Mouse (Mus musculus): Measurements from ENCODE around the gene Tmem14c. TPM values are rescaled to one million over a fixed set of nuclear protein-coding genes. Genes with fewer than 3 reads are reported as not detected.
"Not testable (repeated sequence)": the region's sequence is repeated elsewhere in the genome, so short reads cannot be mapped to it uniquely, and the experiment has no call there.

The Tmem14c gene
- polyA plus RNA-seq, 1 experiment from 2014 or later = 200 TPM

GRCm38 (mm10) chr13:40979321-40979720 lies 36.8 kb upstream of the Tmem14c start:
- H3K9me3 ChIP-seq (ENCODE audit: control insufficient read depth, low read length) = no peaks in the 10 kb centered on the region
- H3K4me1 ChIP-seq (ENCODE audit: control insufficient read depth, insufficient read depth, low read length) = no peaks in the 10 kb centered on the region
- no peak overlapping the region for H3K4me3 ChIP-seq (ENCODE audit: low read depth, low read length)
- no peak overlapping the region for H3K4me2 ChIP-seq
- no peak overlapping the region for H3K27ac ChIP-seq (ENCODE audit: low read depth, low read length)
- H3K27me3 ChIP-seq (ENCODE audit: control insufficient read depth, insufficient read depth, low read length) = no peaks in the 10 kb centered on the region
- H3K36me3 ChIP-seq (ENCODE audit: control insufficient read depth, insufficient read depth, low read length) = no peaks in the 10 kb centered on the region
- 70% methylated on average over 2 of the region's 2 CpGs for WGBS
- no peak overlapping the region for H3K9ac ChIP-seq (ENCODE audit: low read length)
- DNase-seq (ENCODE audit: low spot score, missing footprints) = no peak
- no peak for ATAC-seq (ENCODE audit: low FRiP score)

GRCm38 (mm10) chr13:40982759-40983158 lies 33.3 kb upstream of the Tmem14c start:
- H3K9ac ChIP-seq (ENCODE audit: low read length) = no peak overlapping the region
- no peak for ATAC-seq (ENCODE audit: low FRiP score)
- H3K36me3 ChIP-seq (ENCODE audit: control insufficient read depth, insufficient read depth, low read length) = no peaks in the 10 kb centered on the region
- no peaks in the 10 kb centered on the region for H3K4me1 ChIP-seq (ENCODE audit: control insufficient read depth, insufficient read depth, low read length)
- no peaks in the 10 kb centered on the region for H3K27me3 ChIP-seq (ENCODE audit: control insufficient read depth, insufficient read depth, low read length)
- no peak for DNase-seq (ENCODE audit: low spot score, missing footprints)
- H3K9me3 ChIP-seq (ENCODE audit: control insufficient read depth, low read length) = no peaks in the 10 kb centered on the region
- no peak overlapping the region for H3K27ac ChIP-seq (ENCODE audit: low read depth, low read length)
- no peak overlapping the region for H3K4me2 ChIP-seq
- H3K4me3 ChIP-seq (ENCODE audit: low read depth, low read length) = no peak overlapping the region
- WGBS = 80% methylated on average over 1 of the region's 1 CpGs

- ATAC-seq (ENCODE audit: low FRiP score) = no peak
- no peak overlapping the region for H3K27ac ChIP-seq (ENCODE audit: low read depth, low read length)
- 92% methylated on average over 5 of the region's 5 CpGs for WGBS
These were observed 30.0 kb upstream of the Tmem14c start for GRCm38 (mm10) chr13:40986081-40986480.

GRCm38 (mm10) chr13:40987608-40988303 lies 28.3 kb upstream of the Tmem14c start:
- not testable (repeated sequence) for H3K4me3 ChIP-seq (ENCODE audit: low read depth, low read length); H3K4me1 ChIP-seq (ENCODE audit: control insufficient read depth, insufficient read depth, low read length); H3K4me2 ChIP-seq; H3K27ac ChIP-seq (ENCODE audit: low read depth, low read length); DNase-seq (ENCODE audit: low spot score, missing footprints); H3K36me3 ChIP-seq (ENCODE audit: control insufficient read depth, insufficient read depth, low read length); ATAC-seq (ENCODE audit: low FRiP score); H3K27me3 ChIP-seq (ENCODE audit: control insufficient read depth, insufficient read depth, low read length); H3K9ac ChIP-seq (ENCODE audit: low read length); H3K9me3 ChIP-seq (ENCODE audit: control insufficient read depth, low read length)
- WGBS = 65% methylated on average over 4 of the region's 4 CpGs

More at GRCm38 (mm10) chr13:40986081-40986480, 30.0 kb upstream of the Tmem14c start:
- no peak for DNase-seq (ENCODE audit: low spot score, missing footprints)
- Histone ChIP-seq H3K36me3 (ENCODE audit: control insufficient read depth, insufficient read depth, low read length) (no peaks in the 10 kb centered on the region), H3K9me3 (ENCODE audit: control insufficient read depth, low read length) (no peaks in the 10 kb centered on the region), H3K27me3 (ENCODE audit: control insufficient read depth, insufficient read depth, low read length) (no peaks in the 10 kb centered on the region), H3K4me3 (ENCODE audit: low read depth, low read length) (no peak overlapping the region), H3K9ac (ENCODE audit: low read length) (no peak overlapping the region), H3K4me2 (no peak overlapping the region), H3K4me1 (ENCODE audit: control insufficient read depth, insufficient read depth, low read length) (no peaks in the 10 kb centered on the region)

- Histone ChIP-seq H3K36me3 (ENCODE audit: control insufficient read depth, insufficient read depth, low read length) (no peaks in the 10 kb centered on the region), H3K27me3 (ENCODE audit: control insufficient read depth, insufficient read depth, low read length) (no peaks in the 10 kb centered on the region), H3K9me3 (ENCODE audit: control insufficient read depth, low read length) (no peaks in the 10 kb centered on the region), H3K4me3 (ENCODE audit: low read depth, low read length) (no peak overlapping the region), H3K9ac (ENCODE audit: low read length) (no peak overlapping the region), H3K27ac (ENCODE audit: low read depth, low read length) (no peak overlapping the region), H3K4me1 (ENCODE audit: control insufficient read depth, insufficient read depth, low read length) (no peaks in the 10 kb centered on the region), H3K4me2 (no peak overlapping the region)
- 76% methylated on average over 2 of the region's 2 CpGs for WGBS
- ATAC-seq (ENCODE audit: low FRiP score) = no peak
- no peak for DNase-seq (ENCODE audit: low spot score, missing footprints)
These were observed 27.7 kb upstream of the Tmem14c start for GRCm38 (mm10) chr13:40988418-40988817.

GRCm38 (mm10) chr13:40994487-40995263 lies 21.4 kb upstream of the Tmem14c start:
- no peak overlapping the region; the same call in 1 of the 2 replicates for H3K27ac ChIP-seq (ENCODE audit: low read depth, low read length)

GRCm38 (mm10) chr13:40998537-40998936 lies 17.6 kb upstream of the Tmem14c start:
- H3K27ac ChIP-seq (ENCODE audit: low read depth, low read length); DNase-seq (ENCODE audit: low spot score, missing footprints); H3K9ac ChIP-seq (ENCODE audit: low read length); H3K4me2 ChIP-seq; H3K4me3 ChIP-seq (ENCODE audit: low read depth, low read length); H3K27me3 ChIP-seq (ENCODE audit: control insufficient read depth, insufficient read depth, low read length); H3K9me3 ChIP-seq (ENCODE audit: control insufficient read depth, low read length); H3K36me3 ChIP-seq (ENCODE audit: control insufficient read depth, insufficient read depth, low read length); ATAC-seq (ENCODE audit: low FRiP score): not testable (repeated sequence)
- peaks cover 13% of the 10 kb centered on the region for H3K4me1 ChIP-seq (ENCODE audit: control insufficient read depth, insufficient read depth, low read length)
- WGBS = 91% methylated on average over 5 of the region's 5 CpGs

More at GRCm38 (mm10) chr13:40994487-40995263, 21.4 kb upstream of the Tmem14c start:
- Histone ChIP-seq H3K4me2 (no peak overlapping the region), H3K4me1 (ENCODE audit: control insufficient read depth, insufficient read depth, low read length) (peaks cover 6% of the 10 kb centered on the region), H3K9me3 (ENCODE audit: control insufficient read depth, low read length) (no peaks in the 10 kb centered on the region), H3K4me3 (ENCODE audit: low read depth, low read length) (no peak overlapping the region), H3K27me3 (ENCODE audit: control insufficient read depth, insufficient read depth, low read length) (no peaks in the 10 kb centered on the region), H3K36me3 (ENCODE audit: control insufficient read depth, insufficient read depth, low read length) (no peaks in the 10 kb centered on the region), H3K9ac (ENCODE audit: low read length) (peak overlapping the region; percentile 4; the same call in 1 of the 2 replicates)
- peak; percentile 88 for DNase-seq (ENCODE audit: low spot score, missing footprints)
- 25% methylated on average over 8 of the region's 8 CpGs for WGBS
- peak; percentile 52; the same call in 1 of the 2 replicates for ATAC-seq (ENCODE audit: low FRiP score)

GRCm38 (mm10) chr13:41000140-41000925 lies 15.8 kb upstream of the Tmem14c start:
- DNase-seq (ENCODE audit: low spot score, missing footprints) (peak; percentile 92), ATAC-seq (ENCODE audit: low FRiP score) (peak; percentile 58)
- Histone ChIP-seq H3K36me3 (ENCODE audit: control insufficient read depth, insufficient read depth, low read length) (no peaks in the 10 kb centered on the region), H3K4me3 (ENCODE audit: low read depth, low read length) (peak overlapping the region; percentile 68), H3K4me2 (peak overlapping the region; percentile 81), H3K27ac (ENCODE audit: low read depth, low read length) (peak overlapping the region; percentile 81), H3K4me1 (ENCODE audit: control insufficient read depth, insufficient read depth, low read length) (peaks cover 7% of the 10 kb centered on the region), H3K9me3 (ENCODE audit: control insufficient read depth, low read length) (no peaks in the 10 kb centered on the region), H3K9ac (ENCODE audit: low read length) (peak overlapping the region; percentile 64), H3K27me3 (ENCODE audit: control insufficient read depth, insufficient read depth, low read length) (no peaks in the 10 kb centered on the region)
- 2% methylated on average over 25 of the region's 25 CpGs for WGBS
